Mouse (Mus musculus) kidney, embryonic 14.5 days (tissue): ENCODE data around the gene Sap18. TPM values are rescaled to one million over a fixed set of nuclear protein-coding genes. Genes with fewer than 3 reads are reported as not detected.
"Not testable (repeated sequence)": the region's sequence is repeated elsewhere in the genome, so short reads cannot be mapped to it uniquely, and the experiment has no call there.

ENCODE experiments used
- ATAC-seq: fragments of 200-750 bp; cut with Nextera tagmentation; 2 replicates; pipeline ENCODE4 v1.8.0; 2017; ENCODE audit warnings: moderate number of reproducible peaks, mild to moderate bottlenecking, moderate TSS enrichment, moderate library complexity; ENCODE audit not compliant: low FRiP score, low TSS enrichment
- H3K27ac ChIP-seq: fragments of 300-500 bp; sonication (generic); 2 replicates; pipeline ENCODE4 v1.5.1; 2014; ENCODE audit warnings: low read depth, mild to moderate bottlenecking, low read length, moderate library complexity, mixed read lengths
- H3K27me3 ChIP-seq: fragments of 300-500 bp; sonication (generic); 2 replicates; pipeline ENCODE4 v1.6.1; 2014; ENCODE audit warnings: mild to moderate bottlenecking, low read length; ENCODE audit not compliant: control insufficient read depth, insufficient read depth
- H3K36me3 ChIP-seq: fragments of 300-500 bp; sonication (generic); 2 replicates; pipeline ENCODE4 v1.6.1; 2014; ENCODE audit warnings: low read length, mixed read lengths; ENCODE audit not compliant: control insufficient read depth, insufficient read depth
- H3K4me1 ChIP-seq: fragments of 300-500 bp; sonication (generic); 2 replicates; pipeline ENCODE4 v1.6.1; 2014; ENCODE audit warnings: low read length, mixed read lengths; ENCODE audit not compliant: control insufficient read depth, insufficient read depth
- H3K4me2 ChIP-seq: fragments of 300-500 bp; sonication (generic); replicated peaks from 2 replicates; pipeline ENCODE4 v1.6.1; 2014; ENCODE audit warnings: low read depth, mild to moderate bottlenecking, low read length
- H3K4me3 ChIP-seq: fragments of 300-500 bp; sonication (generic); 2 replicates; pipeline ENCODE4 v1.5.1; 2014; ENCODE audit warnings: mild to moderate bottlenecking, low read length
- H3K9ac ChIP-seq: fragments of 300-500 bp; sonication (generic); 2 replicates; pipeline ENCODE4 v1.6.1; 2014; ENCODE audit warnings: low read depth, mild to moderate bottlenecking, low read length, moderate library complexity
- H3K9me3 ChIP-seq: fragments of 300-500 bp; sonication (generic); 2 replicates; pipeline ENCODE4 v1.6.1; 2016; ENCODE audit warnings: low read length; ENCODE audit not compliant: control insufficient read depth
- WGBS: fragments of 180-500 bp; shearing (Covaris S2); extraction: QIAGEN DNeasy Blood & Tissue Kit; methylation state at CpG from one replicate; pipeline ENCODE4 v1.1.7; 2014; 5-methylcytosine and 5-hydroxymethylcytosine counted together
- microRNA-seq: library from miRNA; unstranded; fragments of <30 nt; microRNA quantifications from one replicate; pipeline ENCODE4, GENCODE M21; 2016
- polyA plus RNA-seq: library from polyadenylated mRNA; unstranded; fragments of >200 nt; fragmentation: Nextera tagmentation; extraction: Ambion mirVana; gene quantifications from 2 replicates; pipeline ENCODE4 v1.2.1, GENCODE M21; 2014

The Sap18 gene
- polyA plus RNA-seq, 1 experiment from 2014 or later: 49.1 TPM

GRCm38 (mm10) chr14:57848646-57849045 lies 50.7 kb downstream of the Sap18 start:
- Histone ChIP-seq H3K9ac (no peak overlapping the region), H3K4me3 (no peak overlapping the region), H3K27me3 (no peaks in the 10 kb centered on the region), H3K27ac (no peak overlapping the region), H3K9me3 (no peaks in the 10 kb centered on the region), H3K4me1 (no peaks in the 10 kb centered on the region), H3K36me3 (peaks cover 37% of the 10 kb centered on the region), H3K4me2 (no peak overlapping the region)
- no peak for ATAC-seq
- WGBS: 97% methylated on average over 2 of the region's 2 CpGs

GRCm38 (mm10) chr14:57850330-57850729 lies 52.4 kb downstream of the Sap18 start:
- ATAC-seq: no peak
- Histone ChIP-seq H3K36me3 (peaks cover 30% of the 10 kb centered on the region), H3K9ac (no peak overlapping the region), H3K4me1 (no peaks in the 10 kb centered on the region), H3K27ac (no peak overlapping the region), H3K27me3 (no peaks in the 10 kb centered on the region), H3K9me3 (no peaks in the 10 kb centered on the region), H3K4me2 (no peak overlapping the region), H3K4me3 (no peak overlapping the region)
- WGBS: 87% methylated on average over 3 of the region's 3 CpGs

GRCm38 (mm10) chr14:57852961-57853360 lies 55.0 kb downstream of the Sap18 start:
- Histone ChIP-seq H3K9ac (no peak overlapping the region), H3K4me1 (no peaks in the 10 kb centered on the region), H3K9me3 (no peaks in the 10 kb centered on the region), H3K27me3 (no peaks in the 10 kb centered on the region), H3K4me3 (no peak overlapping the region), H3K27ac (no peak overlapping the region), H3K4me2 (no peak overlapping the region), H3K36me3 (peaks cover 31% of the 10 kb centered on the region)
- ATAC-seq: no peak
- 78% methylated on average over 2 of the region's 2 CpGs for WGBS

GRCm38 (mm10) chr14:57856037-57856436 lies 58.1 kb downstream of the Sap18 start:
- not testable (repeated sequence) for H3K27ac ChIP-seq, H3K27me3 ChIP-seq, H3K4me2 ChIP-seq, ATAC-seq, H3K4me3 ChIP-seq, H3K4me1 ChIP-seq, H3K9ac ChIP-seq, H3K9me3 ChIP-seq
- H3K36me3 ChIP-seq: peaks cover 22% of the 10 kb centered on the region; the same call in 1 of the 2 replicates

Small RNAs within 50 kb of the gene (microRNA-seq; reads per million reads assigned to microRNA genes)
- gene Mir3077: not detected

Other genes starting within 250 kb of the Sap18 start
- gene Eef1akmt1, start 226.6 kb upstream of the Sap18 start, polyA plus RNA-seq: 102 and 131 TPM in 2 replicates
- 25.4 and 36.7 TPM in 2 replicates for gene Xpo4, start 132.8 kb upstream of the Sap18 start, polyA plus RNA-seq
- not detected in 2 replicates for gene Gm49361, start 52.1 kb upstream of the Sap18 start, polyA plus RNA-seq
- 12.6 and 21.5 TPM in 2 replicates for gene Lats2, start 39.8 kb upstream of the Sap18 start, polyA plus RNA-seq
- gene Ska3, start 28.0 kb downstream of the Sap18 start, polyA plus RNA-seq: 32.1 and 51.9 TPM in 2 replicates
- 161 and 166 TPM in 2 replicates for gene Mrpl57, start 28.1 kb downstream of the Sap18 start, polyA plus RNA-seq
- 66.8 and 69.0 TPM in 2 replicates for gene Zdhhc20, start 92.1 kb downstream of the Sap18 start, polyA plus RNA-seq
- 58.0 and 60.5 TPM in 2 replicates for gene Micu2, start 201.1 kb downstream of the Sap18 start, polyA plus RNA-seq